Mouse (Mus musculus) sigmoid colon, adult 10 weeks (tissue): Measurements from ENCODE around the gene Ankef1. TPM values are rescaled to one million over a fixed set of nuclear protein-coding genes. Genes with fewer than 3 reads are reported as not detected.

ENCODE experiments used
- polyA plus RNA-seq: library from polyadenylated mRNA; stranded (reverse); fragments of 350-450 nt; fragmentation: Illumina TruSeq; extraction: RNeasy Lipid Tissue Mini Kit (QIAGEN cat#74804); gene quantifications from one replicate; pipeline ENCODE4 v1.2.3, GENCODE M21; 2014; ENCODE audit warnings: low read depth, low replicate concordance

The Ankef1 gene
- polyA plus RNA-seq: 3.1 TPM

DNA sequence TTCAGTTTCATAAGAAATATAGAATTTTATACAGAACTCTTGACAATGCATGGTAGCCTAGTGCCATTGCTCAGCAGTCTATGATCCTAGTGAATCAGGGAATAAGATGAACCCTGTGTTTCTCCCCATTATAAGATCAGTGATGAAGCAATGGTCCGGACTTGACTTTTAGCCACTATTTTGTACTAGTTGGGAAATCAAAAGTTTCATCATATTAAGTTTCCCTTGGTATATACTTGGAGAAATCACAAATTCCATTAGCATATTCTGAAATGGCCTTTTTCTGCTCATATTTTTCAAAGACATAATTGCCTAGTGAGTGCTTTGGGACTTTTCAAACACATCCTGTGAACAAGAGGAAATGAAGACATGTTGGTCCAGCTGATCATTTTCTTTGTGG, at the start of gene Ankef1:
Ankef1 (plus strand) TSS at position 260 of the 400 bp plus-strand sequence.

Other genes with a start within 250 kb of the Ankef1 start
- gene Pak7, start 113.9 kb upstream of the Ankef1 start, polyA plus RNA-seq: 0.28 TPM
- 34.7 TPM for gene Snap25, start 211.5 kb downstream of the Ankef1 start, polyA plus RNA-seq